Comparison of ENCODE assay signal across 20 mouse cellular contexts in the genomic region with DNA sequence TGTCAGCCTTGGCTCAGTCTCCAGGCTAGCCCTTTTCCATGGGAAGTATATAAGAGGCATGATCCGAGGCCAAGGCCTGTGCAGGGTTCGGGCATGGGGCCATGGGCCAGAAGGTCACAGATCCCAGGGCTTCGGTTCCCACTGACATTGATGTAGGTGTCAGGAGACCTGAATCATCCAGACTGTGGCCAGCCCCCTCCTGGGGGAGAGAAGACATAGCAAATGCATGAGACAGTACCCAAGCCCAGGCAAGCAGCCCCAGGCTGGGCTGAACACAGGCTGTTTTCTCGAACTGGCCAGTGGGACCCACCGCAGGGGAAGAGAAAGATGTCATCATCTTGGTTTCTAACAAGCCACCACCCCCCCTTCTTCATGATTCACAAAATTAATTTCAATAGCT. TPM values are rescaled to one million over a fixed set of nuclear protein-coding genes. Genes with fewer than 3 reads are reported as not detected.
A peak's percentile ranks its signal among the peaks of the same experiment; 100 is the strongest.
DNase-seq lines count a peak whose midpoint lies in the region; ATAC-seq and TF ChIP-seq lines count a peak whose summit lies in the region.
"Had no signal": no experiment of that assay in that cellular context is flagged by ENCODE, and none has a peak within 500 bp of the region (broad histone marks: within the 10 kb centered on the region; RNA-seq: fewer than 3 reads in every experiment).

No protein-coding gene starts in this region.

- no peaks in the 10 kb centered on the region for H3K9me3 ChIP-seq in lung, embryonic 16.5 days (ENCODE audit: control insufficient read depth, low read length)
- H3K9me3 ChIP-seq in midbrain, embryonic 11.5 days (ENCODE audit: control insufficient read depth, low read length), result no peaks in the 10 kb centered on the region
- H3K9me3 ChIP-seq: forebrain, embryonic 15.5 days; hindbrain, embryonic 12.5 days; liver, embryonic 15.5 days; stomach, embryonic 15.5 days had no signal

- TF ChIP-seq POLR2A in lung, adult 2 months (IDR thresholded peaks at IDR 0.05; ENCODE audit: borderline replicate concordance, extremely low read depth, low read depth, low read length), result no peak

- TF ChIP-seq CTCF in lung, adult 2 months (IDR thresholded peaks at IDR 0.05; ENCODE audit: insufficient read depth, low read length), result no peak

- H3K27me3 ChIP-seq in lung, embryonic 16.5 days (ENCODE audit: control insufficient read depth, insufficient read depth, low read depth, low read length), result no peaks in the 10 kb centered on the region
- no peaks in the 10 kb centered on the region for H3K27me3 ChIP-seq in midbrain, embryonic 11.5 days (ENCODE audit: control insufficient read depth, insufficient read depth, low read length)
- H3K27me3 ChIP-seq: forebrain, embryonic 15.5 days; hindbrain, embryonic 12.5 days; liver, embryonic 15.5 days; stomach, embryonic 15.5 days had no signal

- peak overlapping the region; percentile 58 for H3K27ac ChIP-seq in lung, embryonic 16.5 days (ENCODE audit: low read length)
- no peak overlapping the region for H3K27ac ChIP-seq in midbrain, embryonic 11.5 days (ENCODE audit: low read depth, low read length)
- H3K27ac ChIP-seq: forebrain, embryonic 15.5 days; hindbrain, embryonic 12.5 days; layer of hippocampus, adult 2 months; liver, embryonic 15.5 days; stomach, embryonic 15.5 days had no signal

- 45% methylated on average over 5 of the region's 5 CpGs for WGBS in lung, embryonic 16.5 days
- 67% methylated on average over 5 of the region's 5 CpGs for WGBS in lung, adult 2 months
- 71% methylated on average over 5 of the region's 5 CpGs for WGBS in midbrain, embryonic 11.5 days

- H3K4me3 ChIP-seq in lung, embryonic 16.5 days (ENCODE audit: low read length), result no peak overlapping the region
- H3K4me3 ChIP-seq in lung, adult 2 months (replicated peaks; ENCODE audit: extremely low read depth, low read depth, low read length), result no peak overlapping the region
- H3K4me3 ChIP-seq in midbrain, embryonic 11.5 days (ENCODE audit: low read depth, low read length), result no peak overlapping the region
- H3K4me3 ChIP-seq: forebrain, embryonic 15.5 days; hindbrain, embryonic 12.5 days; layer of hippocampus, adult 2 months; liver, embryonic 15.5 days; stomach, embryonic 15.5 days had no signal

- intact Hi-C loops in gastrocnemius, postnatal 14 days (cut with DNase I; ENCODE audit: low total_unique reads), result no loop called here

- no peak overlapping the region for H3K4me2 ChIP-seq in lung, embryonic 16.5 days (ENCODE audit: low read depth, low read length)
- H3K4me2 ChIP-seq in midbrain, embryonic 11.5 days, result no peak overlapping the region
- H3K4me2 ChIP-seq: forebrain, embryonic 15.5 days; hindbrain, embryonic 12.5 days; liver, embryonic 15.5 days; stomach, embryonic 15.5 days had no signal

- no peak overlapping the region for H3K9ac ChIP-seq in lung, embryonic 16.5 days (ENCODE audit: low read length)
- no peak overlapping the region for H3K9ac ChIP-seq in midbrain, embryonic 11.5 days (ENCODE audit: low read length)
- H3K9ac ChIP-seq: forebrain, embryonic 15.5 days; hindbrain, embryonic 12.5 days; liver, embryonic 15.5 days; stomach, embryonic 15.5 days had no signal

- H3K36me3 ChIP-seq in lung, embryonic 16.5 days (ENCODE audit: control insufficient read depth, insufficient read depth, low read length), result no peaks in the 10 kb centered on the region
- H3K36me3 ChIP-seq in midbrain, embryonic 11.5 days (ENCODE audit: control insufficient read depth, insufficient read depth, low read length), result no peaks in the 10 kb centered on the region
- H3K36me3 ChIP-seq: forebrain, embryonic 15.5 days; hindbrain, embryonic 12.5 days; liver, embryonic 15.5 days; stomach, embryonic 15.5 days had no signal

- DNase-seq in cerebellum, postnatal 10 days, result peak; percentile 43 to 44
- no peak for DNase-seq in cerebellum, adult 18-20 months
- DNase-seq in lung, adult 2 months, result no peak
- DNase-seq in gastrocnemius, postnatal 14 days, result peak; percentile 64
- DNase-seq in midbrain, embryonic 11.5 days (ENCODE audit: low spot score, missing footprints), result no peak
- DNase-seq in kidney, adult 18-20 months, result no peak
- DNase-seq in right cerebral cortex, postnatal 4 days, result no peak
- DNase-seq: cerebellum, adult 9-10 months; kidney, adult 11 months had no signal

- no peak for ATAC-seq in lung, embryonic 16.5 days (ENCODE audit: low read depth)
- no peak for ATAC-seq in midbrain, embryonic 11.5 days (ENCODE audit: low FRiP score)
- ATAC-seq: forebrain, embryonic 15.5 days had no signal

- peaks cover 27% of the 10 kb centered on the region for H3K4me1 ChIP-seq in lung, embryonic 16.5 days (replicated peaks; ENCODE audit: control insufficient read depth, insufficient read depth, low read length)
- 0 out of 2 replicates have a peak, but pooled peaks cover 3% of the 10 kb centered on the region for H3K4me1 ChIP-seq in lung, adult 2 months (ENCODE audit: control insufficient read depth, insufficient read depth, low read length)
- H3K4me1 ChIP-seq in midbrain, embryonic 11.5 days (ENCODE audit: control insufficient read depth, insufficient read depth, low read length), result no peaks in the 10 kb centered on the region
- H3K4me1 ChIP-seq: hindbrain, embryonic 12.5 days; liver, embryonic 15.5 days had no signal

RNA-seq across cellular contexts. Expression of gene Tmem270, which starts 33.9 kb away (rescaled TPM):
- not detected in 2 replicates for polyA plus RNA-seq in lung, embryonic 16.5 days (2015; fragmentation: Nextera tagmentation; extraction: Ambion mirVana)
- not detected in 2 replicates for polyA plus RNA-seq in lung, adult 2 months (2012; rRNA removed)
- not detected for total RNA-seq in gastrocnemius, postnatal 14 days (2021)
- not detected in 2 replicates for polyA plus RNA-seq in midbrain, embryonic 11.5 days (2014; fragmentation: Nextera tagmentation; extraction: Ambion mirVana)
- total RNA-seq: gastrocnemius, postnatal 36 days; layer of hippocampus, adult 2 months had no signal
- polyA plus RNA-seq: embryonic facial prominence, embryonic 11.5 days; forebrain, embryonic 15.5 days; hindbrain, embryonic 12.5 days; limb, embryonic 11.5 days; liver, embryonic 15.5 days; small intestine, adult 2 months; stomach, embryonic 15.5 days; urinary bladder, adult 2 months had no signal

RNA-seq across cellular contexts. Expression of gene Cldn13, which starts 42.7 kb away (rescaled TPM):
- polyA plus RNA-seq in lung, embryonic 16.5 days (2015; fragmentation: Nextera tagmentation; extraction: Ambion mirVana), result 0.75 and 3.3 TPM in 2 replicates
- not detected in 2 replicates for polyA plus RNA-seq in lung, adult 2 months (2012; rRNA removed)
- total RNA-seq in gastrocnemius, postnatal 14 days (2021), result not detected
- 3.8 and 3.9 TPM in 2 replicates for polyA plus RNA-seq in midbrain, embryonic 11.5 days (2014; fragmentation: Nextera tagmentation; extraction: Ambion mirVana)
- total RNA-seq: gastrocnemius, postnatal 36 days; layer of hippocampus, adult 2 months had no signal
- polyA plus RNA-seq: forebrain, embryonic 15.5 days; small intestine, adult 2 months; urinary bladder, adult 2 months had no signal

RNA-seq across cellular contexts. Expression of gene Mettl27, which starts 59.6 kb away (rescaled TPM):
- 30.6 and 33.5 TPM in 2 replicates for polyA plus RNA-seq in lung, embryonic 16.5 days (2015; fragmentation: Nextera tagmentation; extraction: Ambion mirVana)
- 16.3 and 23.2 TPM in 2 replicates for polyA plus RNA-seq in lung, adult 2 months (2012; rRNA removed)
- 1 to 10 TPM; 4.9 to 6.2 TPM for total RNA-seq in gastrocnemius, postnatal 14 days (2021)
- 9.1 and 9.2 TPM in 2 replicates for polyA plus RNA-seq in midbrain, embryonic 11.5 days (2014; fragmentation: Nextera tagmentation; extraction: Ambion mirVana)

Comparison
In these comparisons a context has a peak if more than half of its experiments do, and no peak if none do; other contexts are left out.
1. DNase-seq: peak in cerebellum, postnatal 10 days (2 of 2) and gastrocnemius, postnatal 14 days (single experiment); none in cerebellum, adult 18-20 months (0 of 2), lung, adult 2 months (single experiment), midbrain, embryonic 11.5 days (single experiment), kidney, adult 18-20 months (single experiment) and right cerebral cortex, postnatal 4 days (single experiment).